Mouse (Mus musculus): ENCODE measurements around the gene Vps13d.

GRCm38 (mm10) chr4:145147006-145147961 lies 47.5 kb downstream of the Vps13d start:
- TF ChIP-seq CTCF (IDR thresholded peaks at IDR 0.05; ENCODE audit: low read depth): no peak
- TF ChIP-seq EP300 (IDR thresholded peaks at IDR 0.05; ENCODE audit: low read depth): no peak
